Mouse (Mus musculus): Measurements from ENCODE around the gene Ghrh. TPM values are rescaled to one million over a fixed set of nuclear protein-coding genes. Genes with fewer than 3 reads are reported as not detected.

Ghrh gene
- total RNA-seq, 2 experiments from 2014 or later: not detected

DNA sequence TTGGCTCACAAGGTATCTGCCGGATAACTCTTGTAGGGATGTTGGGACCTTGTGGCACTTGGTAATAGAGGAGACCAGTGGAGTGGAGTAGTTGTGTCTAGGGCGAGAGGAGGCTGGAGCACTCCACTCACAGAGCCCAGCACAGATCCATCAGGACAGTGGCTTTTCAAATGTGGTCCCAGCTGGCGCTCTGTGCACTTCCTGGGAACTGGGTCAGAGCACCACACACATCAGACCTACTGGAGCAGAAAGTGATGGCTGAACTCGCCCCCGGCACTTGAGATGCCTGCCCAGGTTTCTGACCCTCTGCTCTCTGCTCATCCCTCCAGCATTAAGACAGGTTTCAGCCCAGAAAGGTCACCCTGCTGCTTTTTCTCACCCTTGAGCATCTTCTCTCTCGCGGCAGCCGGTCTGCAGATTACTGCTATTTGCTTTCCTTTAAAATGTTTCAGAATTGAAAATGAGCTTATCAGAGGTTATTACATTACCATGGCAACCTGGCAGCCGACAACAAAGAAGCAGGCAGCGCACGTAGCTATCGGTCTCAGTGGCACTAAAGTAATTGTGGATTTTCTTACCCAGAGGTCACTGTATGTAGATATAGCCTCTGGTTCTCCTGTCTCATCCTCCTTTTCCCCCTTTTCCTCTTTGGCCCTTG is 1.9 kb upstream of the Ghrh start:
- no peak for DNase-seq

DNA sequence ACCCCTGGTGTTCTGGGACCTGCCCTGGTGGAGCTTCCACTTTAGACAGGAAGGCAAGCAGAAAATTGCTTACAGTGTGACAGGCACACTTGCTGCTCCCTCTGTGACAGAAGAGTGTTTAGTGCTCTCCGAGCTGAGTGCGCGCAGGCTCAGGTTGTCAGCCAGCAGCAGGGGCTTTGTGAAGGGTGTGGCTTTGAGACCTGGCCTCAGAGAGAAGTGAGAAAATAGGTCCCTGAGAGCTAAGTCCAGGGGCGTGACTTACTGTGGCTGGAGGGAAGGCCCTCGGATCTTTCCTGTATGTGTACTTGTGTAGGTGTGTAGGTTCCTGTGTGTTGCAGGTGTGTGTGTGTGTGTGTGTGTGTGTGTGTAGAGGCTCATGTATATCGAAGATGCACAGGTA is 4.0 kb downstream of the Ghrh start:
- DNase-seq: no peak

DNA sequence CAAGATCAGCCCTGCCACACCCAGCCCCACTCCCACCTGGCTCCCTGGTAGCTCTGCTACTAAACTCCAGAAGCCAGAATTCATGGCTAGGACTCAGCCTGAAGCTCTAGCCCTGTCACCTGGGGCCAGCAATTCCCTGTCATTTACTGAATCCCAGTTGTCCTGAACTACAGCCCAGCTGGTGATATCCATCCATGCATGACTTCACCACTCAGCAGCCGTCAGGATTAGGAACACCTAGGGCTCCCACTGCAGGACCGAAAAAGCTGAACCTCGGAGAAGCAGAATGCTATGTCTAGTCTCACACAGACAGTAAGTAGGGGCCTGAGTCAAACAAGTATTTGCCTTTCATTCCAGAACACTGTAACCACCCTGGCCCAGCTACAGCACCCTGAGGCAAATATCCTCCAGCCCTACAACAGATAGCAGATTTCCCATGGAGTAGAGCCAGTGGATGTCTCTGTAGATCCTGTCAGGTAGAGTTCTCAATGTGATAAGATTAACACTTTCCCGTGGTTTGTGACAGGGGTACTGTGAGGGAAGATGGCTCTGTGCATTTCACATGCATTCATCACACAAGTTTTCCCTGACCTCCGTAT is 4.9 kb downstream of the Ghrh start:
- DNase-seq: no peak

DNA sequence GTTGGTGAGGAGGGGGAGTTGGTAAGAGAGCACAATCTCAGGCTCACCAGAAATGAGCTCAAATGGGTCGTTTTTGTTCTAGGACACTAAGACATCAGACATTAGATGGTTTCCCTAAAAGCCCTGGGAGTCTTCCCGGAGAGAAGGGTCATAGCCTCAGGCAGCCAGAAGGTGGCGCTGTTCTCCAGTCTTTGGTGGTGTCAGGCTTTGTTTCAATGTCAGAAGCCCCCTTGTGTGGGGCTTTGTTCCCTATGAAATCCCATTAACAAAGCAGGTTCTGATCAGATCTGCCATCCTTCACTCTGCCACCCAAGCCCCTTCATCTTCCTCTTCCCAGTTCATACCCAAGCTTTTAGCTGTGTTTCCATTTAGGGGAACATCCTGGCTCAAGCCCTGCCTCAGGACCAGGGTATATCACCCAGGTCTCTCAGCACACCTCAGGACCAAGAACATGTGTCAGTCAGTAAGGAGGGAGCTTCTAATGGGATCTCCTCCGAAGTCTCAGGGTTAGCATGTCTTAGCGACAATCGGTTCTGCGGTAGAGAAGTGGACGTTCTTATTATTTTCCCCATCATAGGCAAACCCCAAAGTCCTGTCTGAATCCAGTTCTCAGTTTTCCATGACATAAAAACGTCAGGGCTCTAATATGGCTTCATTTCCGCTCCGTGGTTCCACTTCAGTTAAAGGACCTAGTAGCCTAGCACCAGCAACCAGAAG is 5.6 kb downstream of the Ghrh start:
- DNase-seq: peak; percentile 63 to 81

DNA sequence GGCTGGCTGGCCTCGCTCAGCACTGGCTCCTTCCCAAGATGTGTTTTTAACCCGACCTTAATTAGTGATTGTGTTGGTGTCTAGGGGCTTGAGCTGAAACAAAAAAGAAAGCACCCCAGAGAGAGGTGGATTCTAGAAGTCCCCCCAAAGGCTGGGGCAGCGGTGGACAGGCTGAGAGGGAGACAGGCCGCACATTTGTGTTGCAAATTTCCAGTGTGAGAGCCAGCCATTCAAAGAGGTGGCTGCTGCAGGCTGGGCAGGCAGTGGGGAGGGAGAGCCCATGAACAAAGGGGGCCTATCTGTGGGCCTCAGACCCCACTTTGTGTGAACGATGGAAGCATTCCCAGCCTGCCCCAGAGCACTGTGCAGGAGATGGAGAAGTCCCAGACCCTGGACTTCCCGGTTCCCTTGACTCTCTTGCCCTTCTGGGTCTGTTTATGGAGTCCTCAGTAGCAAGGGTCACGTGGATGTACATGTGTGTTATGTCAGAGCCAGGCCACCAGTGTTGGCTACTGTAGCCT is 7.0 kb downstream of the Ghrh start:
- no peak for DNase-seq

GRCm38 (mm10) chr2:157339532-157339931 is 7.8 kb downstream of the Ghrh start:
- no peak for DNase-seq

GRCm38 (mm10) chr2:157338663-157339062 is 8.6 kb downstream of the Ghrh start:
- peak; percentile 77 to 78 for DNase-seq

- DNase-seq: no peak
Observed at GRCm38 (mm10) chr2:157332059-157332458, 15.2 kb downstream of the Ghrh start.

DNA sequence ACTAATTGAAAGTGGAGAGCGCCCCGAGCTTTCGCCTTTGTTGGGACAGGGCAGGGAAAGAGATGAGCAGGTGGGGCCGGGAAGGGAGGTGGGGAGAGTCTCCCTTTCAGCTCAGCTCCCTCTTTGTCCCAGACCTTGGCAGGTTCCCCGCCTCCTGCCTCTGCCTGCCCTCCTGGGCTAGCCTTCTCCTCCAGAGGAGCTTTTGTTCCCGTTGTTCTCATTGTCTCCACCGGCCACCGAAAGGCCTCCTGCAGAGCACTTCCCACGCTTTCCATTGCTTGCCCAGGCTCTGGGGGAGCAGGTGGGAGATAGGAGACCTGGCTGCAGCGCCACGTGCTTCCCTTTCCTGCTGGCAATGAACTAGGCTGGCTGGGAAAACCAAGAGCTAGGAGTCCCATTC is 18.7 kb downstream of the Ghrh start:
- DNase-seq: no peak

DNA sequence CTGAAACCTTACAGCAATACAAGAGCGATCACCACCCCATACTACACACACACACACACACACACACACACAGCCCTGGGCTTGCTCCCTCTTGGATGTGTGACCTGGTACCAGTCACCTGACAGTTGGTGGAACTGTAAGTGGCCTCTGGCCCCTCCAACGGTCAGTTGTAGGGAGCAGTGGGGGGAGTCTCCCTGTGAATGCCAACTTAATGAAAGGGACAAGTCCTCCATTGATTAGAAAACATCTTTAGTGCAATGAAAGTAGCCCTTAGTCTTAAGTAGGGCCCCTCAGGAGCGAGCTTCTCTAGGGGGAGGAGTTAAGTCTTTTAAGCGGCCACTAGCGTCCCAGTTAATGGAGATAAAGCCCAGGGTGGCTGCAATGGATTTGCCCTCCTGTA is 19.2 kb downstream of the Ghrh start:
- no peak for DNase-seq

GRCm38 (mm10) chr2:157325238-157325637 is 22.1 kb downstream of the Ghrh start:
- no peak for DNase-seq

DNA sequence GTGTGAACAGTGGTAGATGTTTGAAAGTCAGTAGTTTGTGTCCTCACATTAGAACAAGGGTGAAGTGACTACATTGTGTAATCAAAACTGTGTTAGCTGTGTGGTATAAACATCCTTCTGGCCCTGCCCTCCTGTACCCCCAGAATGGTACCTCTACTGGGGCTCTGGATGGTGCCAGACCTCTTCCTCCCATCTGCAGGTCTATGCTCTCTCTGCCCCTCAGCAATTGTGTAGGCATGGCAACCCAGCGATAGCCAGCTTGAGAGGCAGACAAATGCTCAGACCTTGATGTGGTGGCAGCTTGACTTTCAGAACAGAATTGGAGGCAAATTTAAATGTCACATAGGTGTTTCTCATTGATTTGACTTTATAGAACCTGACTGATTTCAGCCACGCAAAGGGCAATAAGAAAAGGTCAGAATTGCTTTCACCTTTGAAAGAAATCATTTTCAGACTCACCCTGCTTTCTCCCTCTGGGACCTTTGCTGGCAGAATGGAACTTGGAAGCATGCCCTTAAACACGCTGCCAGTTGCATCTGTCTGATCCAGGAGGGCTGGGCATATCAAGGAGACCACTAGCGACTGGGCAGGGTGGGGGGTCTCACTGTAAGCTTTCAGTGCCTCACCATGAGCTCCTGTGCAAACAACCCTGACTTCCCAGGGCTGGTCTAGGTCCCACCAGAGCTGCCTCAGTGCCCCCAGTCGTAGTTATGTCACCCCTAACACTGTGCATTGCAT is 25.1 kb downstream of the Ghrh start:
- peak in 1 of 2 experiments; percentile 13 for DNase-seq

DNA sequence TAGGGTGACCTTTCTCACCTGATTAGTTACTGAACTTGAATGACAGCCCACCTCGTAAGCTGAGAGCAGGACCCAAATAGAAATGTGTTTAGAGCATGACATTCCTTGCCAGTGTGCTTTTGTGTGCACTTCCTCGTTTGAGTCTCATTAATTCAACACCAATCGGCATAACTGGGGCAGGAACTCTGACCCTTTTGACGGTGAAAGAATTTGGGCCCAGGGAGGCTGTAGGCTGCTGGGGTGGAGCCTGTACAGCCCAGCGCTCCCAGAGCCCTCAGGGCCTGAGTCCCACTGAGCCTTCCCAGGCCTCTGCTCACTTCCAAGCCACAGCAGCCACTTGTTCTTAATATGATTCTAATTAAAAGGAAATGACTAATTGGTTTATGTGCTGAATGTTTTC is 26.4 kb downstream of the Ghrh start:
- DNase-seq: no peak

GRCm38 (mm10) chr2:157320135-157320534 is 27.2 kb downstream of the Ghrh start:
- no peak for DNase-seq

DNA sequence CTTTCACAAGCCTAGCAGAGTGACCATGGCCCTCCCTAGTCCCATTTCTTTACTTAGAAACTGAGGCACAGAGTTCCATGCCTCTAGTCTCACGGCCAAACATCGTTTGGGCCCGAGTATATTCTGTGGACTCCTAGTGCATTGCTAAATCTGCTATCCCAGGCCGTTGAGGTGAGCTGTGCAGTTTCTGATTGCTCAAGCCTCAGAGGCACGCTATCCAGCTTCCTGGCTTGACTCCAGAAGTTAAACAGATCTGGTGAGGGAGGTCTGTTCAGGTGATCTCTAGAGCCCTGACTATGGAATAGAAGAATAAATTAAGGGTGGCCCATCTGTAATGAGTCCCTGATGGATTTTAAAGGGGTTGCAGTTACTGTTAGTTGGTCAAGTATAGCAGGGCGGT is 30.1 kb downstream of the Ghrh start:
- DNase-seq: no peak

DNA sequence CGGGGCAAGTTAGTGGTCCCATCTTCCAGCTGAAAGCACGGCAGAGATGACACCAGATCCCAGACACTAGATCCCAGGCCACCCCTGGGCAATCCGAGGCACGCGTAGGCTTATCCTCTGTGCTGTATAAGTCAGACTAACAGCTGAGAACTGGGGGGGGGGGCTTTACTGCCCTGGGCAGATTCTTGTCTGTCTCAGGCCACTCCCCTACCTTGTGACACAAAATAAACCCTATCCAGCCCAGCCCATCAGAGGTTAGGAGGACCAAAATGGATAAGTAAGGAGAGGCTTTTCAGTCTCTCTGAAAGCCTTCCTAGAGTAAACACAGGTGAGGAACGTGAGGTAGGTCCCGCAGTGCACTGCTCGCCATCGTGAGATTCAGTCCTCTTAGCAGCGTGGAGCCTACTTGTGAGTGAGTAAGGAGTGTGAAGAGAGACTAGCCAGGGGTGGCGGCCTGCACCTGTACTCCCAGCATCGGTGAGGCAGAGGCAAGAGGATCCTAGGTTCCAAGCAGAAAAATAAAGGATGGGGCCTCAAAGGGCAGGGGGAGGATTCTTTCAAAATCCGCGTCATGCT is 30.9 kb downstream of the Ghrh start:
- no peak for DNase-seq

DNA sequence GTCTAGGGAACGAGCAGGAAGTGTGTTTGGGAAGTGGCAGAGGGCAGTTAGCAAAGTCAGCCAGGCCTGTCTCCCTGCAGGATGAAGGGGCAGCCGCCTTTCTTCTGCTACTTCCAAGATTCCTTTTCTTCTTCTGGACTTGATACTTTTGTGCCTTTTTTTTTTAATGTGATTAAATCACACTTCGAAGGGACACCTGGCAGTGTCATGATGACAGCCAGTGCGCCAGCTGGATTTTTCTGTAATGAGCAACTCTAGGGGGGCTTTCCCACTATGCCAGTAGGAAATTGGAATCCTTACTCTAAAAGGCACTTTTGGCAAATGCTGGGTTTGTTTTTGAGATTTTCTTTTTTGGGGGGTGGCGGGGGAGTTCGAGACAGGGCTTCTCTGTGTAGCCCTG is 31.8 kb downstream of the Ghrh start:
- no peak for DNase-seq

GRCm38 (mm10) chr2:157314310-157314709 is 33.0 kb downstream of the Ghrh start:
- no peak for DNase-seq

DNA sequence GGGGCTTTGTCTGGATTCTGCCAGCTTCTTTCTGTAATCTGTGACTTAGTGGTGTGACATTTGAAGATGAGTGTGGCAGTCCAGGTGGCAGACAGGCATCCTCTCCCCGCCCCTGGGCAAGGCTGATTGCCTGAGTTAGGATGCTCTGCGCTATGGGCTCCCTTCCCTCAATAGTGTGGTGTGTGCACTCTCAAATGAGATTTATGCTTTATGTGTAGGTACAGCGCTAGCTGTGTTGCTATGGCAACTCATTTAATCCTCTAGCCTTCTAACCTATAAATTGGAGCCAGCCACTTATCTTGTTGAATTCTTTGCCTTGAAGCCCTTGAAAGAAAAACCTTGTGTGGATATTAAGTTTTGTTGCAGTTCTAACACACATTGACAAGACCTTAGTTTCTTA is 33.6 kb downstream of the Ghrh start:
- no peak for DNase-seq

- no peak for DNase-seq
Observed at GRCm38 (mm10) chr2:157310963-157311637, 36.2 kb downstream of the Ghrh start.

- no peak for DNase-seq
Observed at GRCm38 (mm10) chr2:157309611-157310010, 37.7 kb downstream of the Ghrh start.

All from adrenal gland, postnatal 36 days (tissue).